Mouse (Mus musculus): ENCODE measurements around the gene Kcnn1. TPM values are rescaled to one million over a fixed set of nuclear protein-coding genes. Genes with fewer than 3 reads are reported as not detected.

Gene Kcnn1
- polyA plus RNA-seq, 1 experiment from 2014 or later: 2.9 TPM

- Histone ChIP-seq H3K27ac (replicated peaks; ENCODE audit: low read depth, low read length) (no peak overlapping the region), H3K9me3 (ENCODE audit: control insufficient read depth, low read length) (no peaks in the 10 kb centered on the region), H3K9ac (ENCODE audit: low read depth, low read length) (peak overlapping the region; percentile 65), H3K4me3 (ENCODE audit: low read depth, low read length) (peak overlapping the region; percentile 59), H3K27me3 (replicated peaks; ENCODE audit: control insufficient read depth, insufficient read depth, low read length) (peaks cover 30% of the 10 kb centered on the region), H3K4me2 (ENCODE audit: low read depth, low read length) (peak overlapping the region; percentile 80), H3K4me1 (ENCODE audit: control insufficient read depth, insufficient read depth, low read length) (peaks cover 17% of the 10 kb centered on the region), H3K36me3 (ENCODE audit: control insufficient read depth, insufficient read depth, low read length) (no peaks in the 10 kb centered on the region)
- DNase-seq (ENCODE audit: low spot score): no peak
- no peak for ATAC-seq (ENCODE audit: low read depth)
- under 1% methylated on average over 33 of the region's 54 CpGs for WGBS
Measured at GRCm38 (mm10) chr8:70796403-70797080, 66.5 kb downstream of the Kcnn1 start.

DNA sequence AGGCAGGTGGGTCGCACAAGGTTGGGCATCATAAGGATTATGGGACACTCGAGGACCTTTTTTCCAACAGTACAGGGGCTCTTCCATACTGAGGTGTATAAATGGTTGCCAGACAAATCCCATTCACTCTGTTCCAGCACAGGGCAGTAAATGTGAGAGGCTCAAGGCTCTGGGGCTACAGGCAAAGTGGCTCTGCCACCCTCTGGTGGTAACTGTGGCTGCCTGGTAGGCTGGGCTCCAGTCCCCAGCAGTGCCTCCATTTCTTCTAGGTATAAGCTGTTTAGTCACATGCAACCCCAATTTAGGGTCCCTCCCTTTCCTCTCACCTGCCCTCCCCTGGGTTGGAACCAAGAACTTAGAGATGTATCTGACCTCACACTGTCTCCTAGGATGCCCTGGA lies 67.7 kb downstream of the Kcnn1 start:
- Histone ChIP-seq H3K36me3 (ENCODE audit: control insufficient read depth, insufficient read depth, low read length) (no peaks in the 10 kb centered on the region), H3K4me3 (ENCODE audit: low read depth, low read length) (no peak overlapping the region), H3K27ac (replicated peaks; ENCODE audit: low read depth, low read length) (no peak overlapping the region), H3K9me3 (ENCODE audit: control insufficient read depth, low read length) (no peaks in the 10 kb centered on the region), H3K4me1 (ENCODE audit: control insufficient read depth, insufficient read depth, low read length) (peaks cover 29% of the 10 kb centered on the region), H3K27me3 (replicated peaks; ENCODE audit: control insufficient read depth, insufficient read depth, low read length) (peaks cover 28% of the 10 kb centered on the region), H3K4me2 (ENCODE audit: low read depth, low read length) (no peak overlapping the region), H3K9ac (ENCODE audit: low read depth, low read length) (no peak overlapping the region)
- WGBS: 95% methylated on average over 2 of the region's 2 CpGs
- DNase-seq (ENCODE audit: low spot score): no peak
- no peak for ATAC-seq (ENCODE audit: low read depth)

DNA sequence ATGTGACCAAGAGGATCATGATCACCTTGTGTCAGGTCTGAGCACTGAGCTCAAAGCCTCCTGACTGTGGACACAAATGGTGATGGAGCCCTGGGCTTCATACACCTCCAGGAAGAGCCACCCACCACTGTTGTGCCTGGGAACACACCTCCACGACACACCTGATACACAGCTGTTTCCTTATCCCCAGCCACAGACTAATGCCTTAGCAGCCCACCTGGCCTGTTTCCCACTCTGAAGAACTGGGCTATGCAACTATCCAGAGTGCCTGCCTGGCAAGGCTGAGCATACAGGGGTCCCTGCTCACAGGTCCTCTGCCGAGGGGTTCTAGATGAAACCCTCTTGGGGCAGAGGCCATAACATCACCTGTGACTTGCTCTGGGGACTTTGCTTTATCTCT lies 68.8 kb downstream of the Kcnn1 start:
- DNase-seq (ENCODE audit: low spot score) (no peak), ATAC-seq (ENCODE audit: low read depth) (no peak)
- Histone ChIP-seq H3K4me1 (ENCODE audit: control insufficient read depth, insufficient read depth, low read length) (peaks cover 30% of the 10 kb centered on the region), H3K4me3 (ENCODE audit: low read depth, low read length) (no peak overlapping the region), H3K36me3 (ENCODE audit: control insufficient read depth, insufficient read depth, low read length) (no peaks in the 10 kb centered on the region), H3K4me2 (ENCODE audit: low read depth, low read length) (no peak overlapping the region), H3K9ac (ENCODE audit: low read depth, low read length) (no peak overlapping the region), H3K27me3 (replicated peaks; ENCODE audit: control insufficient read depth, insufficient read depth, low read length) (peaks cover 17% of the 10 kb centered on the region), H3K9me3 (ENCODE audit: control insufficient read depth, low read length) (no peaks in the 10 kb centered on the region), H3K27ac (replicated peaks; ENCODE audit: low read depth, low read length) (no peak overlapping the region)
- 78% methylated on average over 2 of the region's 2 CpGs for WGBS

GRCm38 (mm10) chr8:70792700-70793099 lies 70.4 kb downstream of the Kcnn1 start:
- peak overlapping the region; percentile 86 for H3K27ac ChIP-seq (replicated peaks; ENCODE audit: low read depth, low read length)
- peak overlapping the region; percentile 90 for H3K9ac ChIP-seq (ENCODE audit: low read depth, low read length)
- H3K4me2 ChIP-seq (ENCODE audit: low read depth, low read length): peak overlapping the region; percentile 79
- DNase-seq (ENCODE audit: low spot score) (peak; percentile 93), ATAC-seq (ENCODE audit: low read depth) (peak; percentile 59)
- H3K9me3 ChIP-seq (ENCODE audit: control insufficient read depth, low read length): no peaks in the 10 kb centered on the region
- peaks cover 1% of the 10 kb centered on the region; the same call in 1 of the 2 replicates for H3K27me3 ChIP-seq (replicated peaks; ENCODE audit: control insufficient read depth, insufficient read depth, low read length)
- WGBS: 0% methylated on average over 17 of the region's 20 CpGs
- H3K36me3 ChIP-seq (ENCODE audit: control insufficient read depth, insufficient read depth, low read length): peaks cover 14% of the 10 kb centered on the region; the same call in 1 of the 2 replicates
- peaks cover 23% of the 10 kb centered on the region for H3K4me1 ChIP-seq (ENCODE audit: control insufficient read depth, insufficient read depth, low read length)
- peak overlapping the region; percentile 80 for H3K4me3 ChIP-seq (ENCODE audit: low read depth, low read length)

Small RNA genes lying within 50 kb of the gene (microRNA-seq; reads per million reads assigned to microRNA genes)
- gene Mir7067 (ENCODE audit: borderline number of aligned reads): 1.00 reads per million
- gene Mir7240 (ENCODE audit: borderline number of aligned reads): not detected

Other genes with a start within 250 kb of the Kcnn1 start
- gene Lrrc25, start 247.1 kb downstream of the Kcnn1 start, polyA plus RNA-seq (2014; fragmentation: Nextera tagmentation; extraction: Ambion mirVana): 1.8 and 2.3 TPM in 2 replicates
- gene Gdf15, start 230.8 kb downstream of the Kcnn1 start, polyA plus RNA-seq (2014; fragmentation: Nextera tagmentation; extraction: Ambion mirVana): 0.28 and 0.29 TPM in 2 replicates
- 59.8 and 62.7 TPM in 2 replicates for gene Pgpep1, start 202.9 kb downstream of the Kcnn1 start, polyA plus RNA-seq (2014; fragmentation: Nextera tagmentation; extraction: Ambion mirVana)
- gene Lsm4, start 190.0 kb downstream of the Kcnn1 start, polyA plus RNA-seq (2014; fragmentation: Nextera tagmentation; extraction: Ambion mirVana): 199 and 223 TPM in 2 replicates
- gene Jund, start 164.3 kb downstream of the Kcnn1 start, polyA plus RNA-seq (2014; fragmentation: Nextera tagmentation; extraction: Ambion mirVana): 103 and 121 TPM in 2 replicates
- gene Iqcn, start 159.8 kb downstream of the Kcnn1 start, polyA plus RNA-seq (2014; fragmentation: Nextera tagmentation; extraction: Ambion mirVana): not detected in 2 replicates
- gene Gm3336, start 144.7 kb downstream of the Kcnn1 start, polyA plus RNA-seq (2014; fragmentation: Nextera tagmentation; extraction: Ambion mirVana): not detected in 2 replicates
- 0.16 and 0.22 TPM in 2 replicates for gene Pde4c, start 139.5 kb downstream of the Kcnn1 start, polyA plus RNA-seq (2014; fragmentation: Nextera tagmentation; extraction: Ambion mirVana)
- gene Rab3a, start 108.6 kb downstream of the Kcnn1 start, polyA plus RNA-seq (2014; fragmentation: Nextera tagmentation; extraction: Ambion mirVana): 36.3 and 39.0 TPM in 2 replicates
- 34.2 and 36.5 TPM in 2 replicates for gene Mpv17l2, start 102.3 kb downstream of the Kcnn1 start, polyA plus RNA-seq (2014; fragmentation: Nextera tagmentation; extraction: Ambion mirVana)
- 61.5 and 70.3 TPM in 2 replicates for gene Pik3r2, start 86.5 kb downstream of the Kcnn1 start, polyA plus RNA-seq (2014; fragmentation: Nextera tagmentation; extraction: Ambion mirVana)
- 13.5 and 14.9 TPM in 2 replicates for gene Mast3, start 58.2 kb downstream of the Kcnn1 start, polyA plus RNA-seq (2014; fragmentation: Nextera tagmentation; extraction: Ambion mirVana)
- gene Il12rb1, start 54.8 kb downstream of the Kcnn1 start, polyA plus RNA-seq (2014; fragmentation: Nextera tagmentation; extraction: Ambion mirVana): 0.07 and 0.19 TPM in 2 replicates
- gene Arrdc2, start 23.5 kb downstream of the Kcnn1 start, polyA plus RNA-seq (2014; fragmentation: Nextera tagmentation; extraction: Ambion mirVana): 5.4 and 5.8 TPM in 2 replicates
- gene Ccdc124, start 10.7 kb upstream of the Kcnn1 start, polyA plus RNA-seq (2014; fragmentation: Nextera tagmentation; extraction: Ambion mirVana): 87.1 and 91.3 TPM in 2 replicates
- 0.42 and 0.58 TPM in 2 replicates for gene Slc5a5, start 29.5 kb upstream of the Kcnn1 start, polyA plus RNA-seq (2014; fragmentation: Nextera tagmentation; extraction: Ambion mirVana)
- gene Rpl18a, start 34.2 kb upstream of the Kcnn1 start, polyA plus RNA-seq (2014; fragmentation: Nextera tagmentation; extraction: Ambion mirVana): 5,430 and 5,481 TPM in 2 replicates
- gene Map1s, start 42.7 kb upstream of the Kcnn1 start, polyA plus RNA-seq (2014; fragmentation: Nextera tagmentation; extraction: Ambion mirVana): 41.3 and 49.7 TPM in 2 replicates

Data from embryonic facial prominence, embryonic 14.5 days (tissue).